Mouse (Mus musculus) forebrain, embryonic 11.5 days (tissue): ENCODE results near the gene Adamts17. TPM values are rescaled to one million over a fixed set of nuclear protein-coding genes. Genes with fewer than 3 reads are reported as not detected.
A peak's percentile ranks its signal among the peaks of the same experiment; 100 is the strongest.

ENCODE experiments used
- ATAC-seq: fragments of 200-750 bp; cut with Nextera tagmentation; replicated peaks from 2 replicates; pipeline ENCODE4 v1.8.0; 2017; ENCODE audit warnings: moderate TSS enrichment; ENCODE audit not compliant: low FRiP score
- DNase-seq: peaks from one replicate; pipeline ENCODE4 v3.0.0-alpha.2; 2017; ENCODE audit warnings: low spot score
- H3K27ac ChIP-seq: fragments of 300-500 bp; sonication (generic); 2 replicates; pipeline ENCODE4 v1.5.1; 2014; ENCODE audit warnings: low read depth, low read length
- H3K27me3 ChIP-seq: fragments of 300-500 bp; sonication (generic); 2 replicates; pipeline ENCODE4 v1.6.1; 2014; ENCODE audit warnings: mild to moderate bottlenecking, low read length, mixed read lengths; ENCODE audit not compliant: control insufficient read depth, insufficient read depth
- H3K36me3 ChIP-seq: fragments of 300-500 bp; sonication (generic); 2 replicates; pipeline ENCODE4 v1.6.1; 2014; ENCODE audit warnings: mild to moderate bottlenecking, low read length, moderate library complexity, mixed read lengths; ENCODE audit not compliant: control insufficient read depth, insufficient read depth
- H3K4me1 ChIP-seq: fragments of 300-500 bp; sonication (generic); replicated peaks from 2 replicates; pipeline ENCODE4 v1.6.1; 2014; ENCODE audit warnings: low read length, mixed read lengths; ENCODE audit not compliant: control insufficient read depth, insufficient read depth
- H3K4me2 ChIP-seq: fragments of 300-500 bp; sonication (generic); 2 replicates; pipeline ENCODE4 v1.6.1; 2014; ENCODE audit warnings: low read depth, mild to moderate bottlenecking, low read length, moderate library complexity, mixed read lengths; ENCODE audit not compliant: severe bottlenecking
- H3K4me3 ChIP-seq: fragments of 300-500 bp; sonication (generic); 2 replicates; pipeline ENCODE4 v1.5.1; 2014; ENCODE audit warnings: low read depth, low read length
- H3K9ac ChIP-seq: fragments of 300-500 bp; sonication (generic); 2 replicates; pipeline ENCODE4 v1.6.1; 2014; ENCODE audit warnings: low read length
- H3K9me3 ChIP-seq: fragments of 300-500 bp; sonication (generic); 2 replicates; pipeline ENCODE4 v1.6.1; 2016; ENCODE audit warnings: low read length, mixed read lengths; ENCODE audit not compliant: control insufficient read depth
- WGBS: fragments of 180-500 bp; shearing (Covaris S2); extraction: QIAGEN DNeasy Blood & Tissue Kit; methylation state at CpG from one replicate; pipeline ENCODE4 v1.1.7; 2014; 5-methylcytosine and 5-hydroxymethylcytosine counted together
- polyA plus RNA-seq: library from polyadenylated mRNA; unstranded; fragments of >200 nt; fragmentation: Nextera tagmentation; extraction: Ambion mirVana; gene quantifications from 2 replicates; pipeline ENCODE4 v1.2.1, GENCODE M21; 2014

The Adamts17 gene
- polyA plus RNA-seq, 1 experiment from 2014 or later, result 0.72 TPM

- H3K4me2 ChIP-seq, result no peak overlapping the region
- WGBS, result 22% methylated on average over 10 of the region's 10 CpGs
- H3K27ac ChIP-seq, result no peak overlapping the region
- DNase-seq (peak; percentile 76), ATAC-seq (no peak)
- H3K36me3 ChIP-seq, result no peaks in the 10 kb centered on the region
- no peaks in the 10 kb centered on the region for H3K27me3 ChIP-seq
- H3K4me3 ChIP-seq, result no peak overlapping the region
- no peak overlapping the region for H3K9ac ChIP-seq
- no peaks in the 10 kb centered on the region for H3K9me3 ChIP-seq
- H3K4me1 ChIP-seq, result no peaks in the 10 kb centered on the region
These were observed 359.9 kb downstream of the Adamts17 start for GRCm38 (mm10) chr7:67199412-67199811.

Other genes with a start within 250 kb of the Adamts17 start
- gene Asb7, start 150.1 kb upstream of the Adamts17 start, polyA plus RNA-seq, result 20.4 and 21.5 TPM in 2 replicates
- gene Lins1, start 149.8 kb upstream of the Adamts17 start, polyA plus RNA-seq, result 24.2 and 28.7 TPM in 2 replicates
- 1.3 TPM in 2 replicates for gene Cers3, start 96.2 kb upstream of the Adamts17 start, polyA plus RNA-seq